Mouse (Mus musculus) CD8-positive naive resting alpha-beta T cell, adult 57 days (primary cell): ENCODE results near the gene Etv6. TPM values are rescaled to one million over a fixed set of nuclear protein-coding genes. Genes with fewer than 3 reads are reported as not detected.

Experiments used
- total RNA-seq: library from RNA; stranded (reverse); gene quantifications from one replicate; pipeline ENCODE4 v1.2.4, GENCODE M21; 2023

Etv6 gene
- 25.8 TPM for total RNA-seq

GRCm38 (mm10) chr6:134035490-134036405 is at the start of gene Etv6:
Etv6 (plus strand) TSS chr6:134035700.

Other genes with a start within 250 kb of the Etv6 start
- not detected for gene Kap, start 181.9 kb upstream of the Etv6 start, total RNA-seq